Mouse (Mus musculus): ENCODE measurements around the gene Aimp1.
A peak's percentile ranks its signal among the peaks of the same experiment; 100 is the strongest.

The Aimp1 gene

DNA sequence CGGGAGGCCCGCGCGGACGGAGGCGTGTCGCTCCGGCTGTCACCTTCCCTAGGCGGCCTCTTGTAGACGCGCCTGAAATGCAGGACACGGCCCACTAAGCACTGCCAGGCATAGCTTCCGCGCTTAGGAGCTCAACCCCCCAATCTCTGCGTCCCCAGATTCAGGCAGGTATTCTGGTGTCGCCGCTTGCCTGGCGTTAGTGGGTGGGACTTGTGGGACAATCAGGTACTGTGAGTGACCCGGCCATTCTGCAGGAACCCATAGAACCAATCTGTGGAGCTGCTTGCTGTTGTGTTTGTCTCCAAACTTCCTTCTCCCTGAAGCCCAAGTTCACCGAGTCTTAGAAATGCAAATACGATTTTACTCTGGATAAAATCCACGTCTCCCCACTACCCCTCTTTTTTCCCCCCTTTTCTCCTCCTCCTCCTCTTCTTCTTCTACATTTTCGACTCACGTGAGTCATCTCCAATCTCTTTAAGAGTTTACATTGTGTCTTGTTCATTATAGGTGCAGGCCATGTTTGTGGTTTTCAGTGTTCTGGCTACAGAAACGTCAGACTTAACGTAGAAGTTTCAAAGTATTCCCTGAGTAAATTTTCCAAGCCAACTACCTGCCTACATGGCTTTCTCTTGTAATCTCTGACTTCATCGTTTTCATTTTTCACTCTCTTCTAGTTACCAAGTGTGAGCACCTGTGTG, at the start of gene Aimp1:
TSS of gene Aimp1 (minus strand) at position 140 of the 698 bp plus-strand sequence.
- DNase-seq, result no peak

DNA sequence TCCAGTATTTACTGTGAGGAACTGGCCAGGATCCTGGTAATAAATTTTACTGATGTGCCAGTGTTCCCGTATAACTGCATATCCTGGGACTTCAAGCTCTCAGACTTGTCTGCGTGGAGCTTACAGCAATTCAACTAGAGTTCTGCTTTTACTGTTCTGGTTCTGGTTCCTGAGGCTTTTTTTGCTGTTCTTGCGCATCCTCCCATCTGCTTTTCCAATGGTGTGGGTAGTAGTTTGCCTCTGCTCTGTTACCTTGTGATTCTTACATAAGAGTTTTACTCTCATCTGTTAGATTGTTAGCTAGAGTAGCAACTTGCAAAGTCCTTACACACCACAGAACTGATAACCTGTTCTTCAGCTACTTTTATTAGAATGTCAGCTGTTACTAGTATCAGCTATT, 40.2 kb upstream of the Aimp1 start:
- no peak for DNase-seq

DNA sequence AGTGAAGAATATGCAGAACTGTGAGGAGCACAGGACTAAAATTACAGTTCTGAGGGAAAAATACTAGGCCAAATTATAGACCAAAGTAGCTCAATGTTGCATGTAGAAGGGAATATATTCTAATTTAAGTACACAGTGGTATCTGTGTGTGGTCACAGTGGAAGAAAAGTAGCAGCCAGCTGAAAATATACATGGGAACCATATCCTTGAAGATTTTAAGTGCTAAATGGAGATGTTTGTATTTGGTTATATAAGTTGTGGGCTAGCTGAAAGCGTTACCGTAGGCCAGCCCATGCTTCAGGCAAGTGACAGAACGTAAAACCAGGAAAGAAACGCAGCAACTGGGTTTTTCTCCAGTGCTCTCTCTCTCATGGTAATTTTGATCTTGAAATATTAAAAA, 33.1 kb upstream of the Aimp1 start:
- no peak for DNase-seq

DNA sequence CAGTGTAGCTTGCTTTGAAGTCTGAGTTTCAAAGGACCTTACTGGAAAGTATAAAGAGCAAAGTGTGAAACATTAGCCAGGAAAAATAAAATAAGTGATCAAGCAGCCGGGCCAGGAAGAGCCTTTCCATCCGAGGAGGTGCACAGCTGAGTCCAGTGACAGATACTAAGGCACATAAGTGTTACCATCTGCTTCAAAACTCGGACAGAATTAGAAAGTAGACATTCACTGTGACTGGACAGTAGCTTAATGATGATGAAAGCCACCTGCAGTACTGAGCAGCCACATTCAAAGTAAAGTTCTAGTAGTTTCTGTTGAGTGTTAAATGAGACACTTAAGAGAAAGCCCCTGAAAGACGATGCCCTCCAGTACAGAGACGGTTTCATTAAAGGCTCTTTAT, 29.7 kb upstream of the Aimp1 start:
- DNase-seq, result no peak

DNA sequence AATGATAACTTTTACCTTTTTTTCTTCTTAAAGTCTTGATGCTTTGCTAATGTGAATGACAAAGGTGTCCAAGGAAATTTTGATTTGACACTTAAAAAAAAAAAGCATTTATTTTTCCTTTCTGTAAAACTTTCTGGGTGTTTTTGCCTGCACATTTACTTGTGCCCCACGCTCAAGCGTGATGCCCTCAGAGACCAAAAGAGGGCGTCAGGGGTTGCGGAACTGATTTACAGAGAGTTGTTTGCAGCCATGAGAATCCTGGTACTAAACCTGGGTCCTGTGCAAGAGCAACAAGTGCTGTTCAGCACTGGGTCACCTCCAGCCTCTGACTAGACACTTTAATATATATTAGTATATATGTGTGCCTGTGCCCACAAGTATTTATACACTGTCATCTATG, 22.8 kb upstream of the Aimp1 start:
- no peak for DNase-seq

DNA sequence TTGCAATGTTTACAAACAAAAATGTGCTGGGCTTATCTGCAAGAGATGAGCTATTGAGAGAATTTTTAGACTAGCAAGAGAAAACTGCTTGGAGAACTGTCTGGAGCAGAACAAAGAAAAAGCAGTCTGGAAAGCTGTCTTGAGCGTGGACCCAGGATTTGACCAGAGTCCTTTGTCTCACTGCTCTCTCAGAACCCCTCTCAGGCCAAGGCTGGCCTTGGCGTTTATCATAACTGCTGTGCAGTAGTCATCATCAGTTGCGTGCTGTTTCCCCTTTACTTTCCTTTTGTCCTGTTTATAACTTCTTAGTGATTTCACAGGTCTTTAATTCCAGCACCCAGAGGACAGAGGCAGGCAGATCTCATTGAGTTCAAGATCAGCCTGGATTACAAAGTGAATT, 20.0 kb upstream of the Aimp1 start:
- DNase-seq, result no peak

DNA sequence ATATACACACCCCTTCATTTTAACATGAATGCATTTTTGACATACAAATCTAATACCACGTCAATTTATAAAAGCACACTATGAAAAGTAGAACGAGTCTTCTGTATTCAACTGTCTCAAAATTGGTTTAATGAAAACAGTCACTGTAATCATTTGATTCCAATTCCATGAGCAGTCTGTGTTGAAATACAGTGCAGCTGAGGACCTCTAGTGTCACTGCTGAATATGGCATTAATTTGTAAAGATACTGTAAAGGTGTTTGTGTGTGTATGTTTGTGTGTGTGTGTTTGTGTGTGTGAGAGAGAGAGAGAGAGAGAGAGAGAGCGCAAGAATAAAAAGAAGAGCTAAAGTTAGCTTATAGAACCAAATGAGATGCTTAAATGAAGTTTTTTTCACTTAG, 17.2 kb upstream of the Aimp1 start:
- DNase-seq, result no peak

DNA sequence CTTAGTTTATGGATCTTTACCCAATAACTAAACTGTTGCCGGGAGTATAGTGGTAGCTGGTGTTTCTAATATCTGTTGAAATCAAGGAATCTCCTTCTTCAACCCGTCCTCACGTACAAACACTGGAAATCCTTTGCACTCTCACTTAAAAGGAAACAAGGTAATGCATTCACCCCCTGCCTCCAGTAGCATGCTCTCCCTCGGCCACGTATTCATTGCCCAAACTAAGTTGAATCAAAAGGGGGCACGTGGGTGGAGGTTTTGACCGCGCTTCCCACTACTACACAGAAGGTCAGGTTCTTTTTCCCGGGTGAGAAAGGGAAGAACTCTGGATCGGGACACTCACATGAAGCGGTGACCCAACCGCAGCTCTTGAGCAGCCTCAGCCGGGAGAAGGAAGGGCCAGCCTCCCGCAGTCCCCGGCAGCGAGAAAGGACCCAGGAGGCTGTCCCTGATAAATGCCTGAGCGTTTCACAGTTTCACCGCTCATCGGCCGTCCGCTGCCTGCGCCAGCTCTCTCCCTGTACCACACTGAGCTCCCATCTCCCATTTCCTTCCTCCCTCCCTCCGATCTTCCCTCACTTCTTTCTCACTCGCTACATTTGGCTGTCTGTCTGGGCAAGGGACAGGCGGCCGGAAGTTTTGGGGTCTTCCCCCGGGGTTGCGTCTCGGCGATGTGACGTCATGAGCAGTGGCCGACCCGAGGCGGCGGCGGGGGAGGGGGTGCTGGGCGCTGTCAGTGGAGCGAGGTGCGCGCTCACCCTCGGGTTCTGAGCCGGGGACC, 531 bp downstream of the Aimp1 start, which contains the start of gene Tbck:
TSS of gene Tbck (plus strand) at position 698 of the 784 bp plus-strand sequence.
- peak; percentile 93 for DNase-seq

DNA sequence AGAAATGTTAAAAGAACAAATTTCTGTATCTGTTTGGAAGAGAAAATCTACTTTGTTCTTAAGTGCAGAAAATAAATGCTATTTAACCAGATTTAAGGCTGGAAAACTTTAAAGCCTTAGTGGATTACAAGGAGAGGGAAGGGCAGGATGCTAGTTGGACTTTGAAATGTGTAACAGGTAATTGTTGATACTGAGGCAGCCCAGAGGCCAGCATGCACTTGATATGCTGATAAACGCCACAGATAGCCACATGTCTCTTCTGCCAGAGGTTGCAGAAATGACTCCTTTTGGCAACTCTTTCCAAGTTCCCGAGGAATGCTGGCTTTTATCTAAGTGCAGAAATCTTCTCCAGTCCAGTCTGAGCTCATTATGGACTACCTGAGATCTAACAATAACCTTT, 6.7 kb downstream of the Aimp1 start:
- DNase-seq, result no peak

DNA sequence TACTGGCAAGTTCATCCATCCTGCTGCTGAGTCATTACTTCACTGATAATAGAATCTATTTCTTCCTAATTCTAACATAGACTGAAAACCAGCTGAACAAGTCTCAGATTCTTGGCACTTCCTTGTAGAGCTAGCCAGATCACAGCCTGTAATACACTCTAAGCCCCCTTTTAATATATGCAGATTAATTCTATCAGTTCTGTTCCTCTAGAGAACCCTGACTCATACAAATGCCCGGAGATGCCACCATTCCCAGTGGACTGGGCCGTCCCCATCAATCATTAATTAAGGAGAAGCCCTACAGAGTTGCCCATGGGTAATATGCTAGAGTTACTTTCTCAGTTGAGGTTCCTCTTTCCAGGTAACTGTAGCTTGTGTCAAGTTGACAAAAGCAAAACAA, 28.2 kb downstream of the Aimp1 start:
- no peak for DNase-seq

DNA sequence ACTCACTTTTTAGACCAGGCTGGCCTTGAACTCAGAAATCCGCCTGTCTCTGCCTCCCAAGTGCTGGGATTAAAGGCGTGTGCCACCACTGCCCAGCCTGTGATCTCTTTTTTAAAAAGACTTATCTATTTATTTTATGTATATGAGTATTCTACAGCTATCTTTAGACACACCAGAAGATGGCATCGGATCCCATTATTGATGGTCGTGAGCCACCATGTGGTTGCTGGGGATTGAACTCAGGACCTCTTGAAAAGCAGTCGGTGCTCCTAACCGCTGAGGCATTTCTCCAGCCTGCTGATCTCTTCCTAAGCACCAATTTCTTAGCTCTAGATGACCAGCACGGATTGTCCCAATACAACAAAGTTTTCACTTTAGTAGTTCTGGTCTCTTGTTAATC, 30.2 kb downstream of the Aimp1 start:
- no peak for DNase-seq

DNA sequence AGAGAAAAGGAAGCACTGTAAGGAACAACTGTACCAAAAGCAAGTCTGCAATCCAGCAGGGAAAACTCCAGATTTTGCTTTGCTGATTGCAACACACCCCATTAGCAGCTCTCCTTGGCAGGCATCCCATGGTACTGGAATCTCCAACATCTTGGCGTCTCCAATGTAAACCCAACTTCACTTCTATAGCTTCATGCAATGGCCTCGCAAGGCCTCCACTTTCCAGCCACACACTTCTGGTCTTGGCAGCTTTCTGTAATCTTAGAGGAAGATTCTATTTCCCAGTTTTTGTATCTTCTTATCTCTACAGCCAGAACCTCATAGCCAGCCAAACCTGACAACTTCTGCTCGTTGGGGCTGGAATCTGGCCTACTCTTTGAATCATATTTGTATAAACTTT, 32.4 kb downstream of the Aimp1 start:
- DNase-seq, result peak; percentile 68

DNA sequence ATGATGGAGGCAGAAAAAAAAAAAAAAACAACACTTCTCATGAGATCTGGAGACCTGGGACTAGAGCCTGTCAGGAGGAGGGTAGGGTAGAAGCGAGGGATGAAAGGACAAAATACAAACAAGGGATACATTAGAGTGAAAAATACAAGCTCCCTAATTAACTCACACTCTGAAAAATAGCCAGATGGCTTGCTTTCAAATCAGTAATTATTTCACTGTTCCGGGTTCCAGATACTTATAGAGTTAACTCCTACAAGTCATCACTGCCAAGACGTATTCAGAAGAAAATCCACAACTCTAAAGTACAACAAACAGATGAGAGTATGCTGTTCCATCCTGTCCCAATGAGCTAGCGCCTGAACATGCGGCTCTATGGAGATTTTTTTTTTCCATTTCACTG, 34.0 kb downstream of the Aimp1 start:
- no peak for DNase-seq

DNA sequence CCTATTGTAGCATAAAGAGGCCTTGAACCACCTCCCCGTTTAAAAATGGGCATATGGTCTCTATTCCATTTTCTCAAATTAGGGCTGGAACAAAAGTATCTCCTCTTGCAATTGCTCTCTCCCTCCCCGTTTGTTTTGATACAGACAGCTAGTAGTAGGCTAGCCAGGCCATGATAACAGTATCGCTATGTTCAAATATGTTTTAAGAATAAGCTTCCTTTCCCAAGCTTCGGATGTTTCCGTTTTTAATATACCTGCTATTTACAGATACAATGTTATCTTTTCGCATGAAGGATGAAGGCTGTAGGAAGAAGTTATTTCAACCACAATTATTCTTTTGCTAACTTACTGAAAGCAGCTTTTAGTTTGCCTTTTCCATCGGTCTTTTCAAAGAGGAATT, 34.8 kb downstream of the Aimp1 start:
- DNase-seq, result no peak

DNA sequence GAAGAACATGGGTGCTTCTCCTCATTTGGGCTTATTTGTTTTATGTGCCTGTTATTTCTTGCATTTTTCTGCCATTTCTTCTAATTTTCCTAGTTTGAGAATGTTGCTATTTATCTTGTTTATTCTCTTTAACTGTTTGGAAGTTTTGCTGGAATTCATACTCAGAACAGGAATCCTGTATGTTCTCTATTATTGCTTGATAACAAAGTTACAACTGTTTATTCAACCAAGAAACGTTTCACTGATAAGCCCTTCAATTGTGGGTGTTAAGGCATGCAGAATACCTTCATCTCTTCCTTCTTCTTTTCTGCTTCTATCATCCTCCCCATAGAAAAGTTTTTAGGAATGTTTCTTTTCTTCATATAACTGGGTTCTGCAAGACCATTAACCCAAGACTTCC, 37.4 kb downstream of the Aimp1 start:
- DNase-seq, result no peak

DNA sequence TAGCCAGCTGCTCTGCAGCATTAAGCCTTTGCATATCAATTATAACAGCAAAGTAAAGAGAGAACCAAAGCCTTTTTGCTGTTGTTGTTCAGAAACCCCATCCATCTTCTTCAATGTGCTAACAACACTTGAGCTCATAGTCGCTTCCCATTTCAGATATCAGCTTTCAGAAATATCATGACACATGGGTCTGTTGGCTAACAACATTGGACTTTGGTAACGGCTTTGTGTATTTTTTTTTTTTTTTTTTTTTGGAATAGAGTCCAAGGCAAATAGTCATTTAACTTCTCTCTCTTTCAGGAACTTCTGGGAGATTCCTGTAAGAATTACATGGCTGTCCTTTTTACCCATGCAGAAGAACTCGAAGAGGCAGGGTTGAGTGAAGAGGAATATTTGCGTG, 40.1 kb downstream of the Aimp1 start:
- no peak for DNase-seq

DNA sequence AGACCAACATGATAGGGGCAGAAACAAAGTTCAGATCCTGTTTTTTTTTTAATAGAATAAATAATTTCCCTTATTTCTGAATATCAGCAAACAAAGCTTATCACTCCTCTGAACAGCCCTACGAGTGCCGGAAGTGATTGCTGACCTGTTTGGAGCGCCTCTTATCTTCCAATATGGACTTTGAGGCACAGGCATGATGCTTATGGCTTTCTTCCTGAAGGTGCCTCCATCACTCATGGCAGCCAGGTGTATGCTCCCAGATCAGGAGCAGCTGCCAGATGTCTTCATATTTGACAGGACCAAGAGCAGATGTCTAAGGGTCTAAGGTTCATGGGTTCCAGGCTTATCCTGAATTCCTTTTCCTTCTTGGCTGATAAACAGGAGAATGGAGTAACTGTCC, 47.1 kb downstream of the Aimp1 start:
- DNase-seq, result no peak

DNA sequence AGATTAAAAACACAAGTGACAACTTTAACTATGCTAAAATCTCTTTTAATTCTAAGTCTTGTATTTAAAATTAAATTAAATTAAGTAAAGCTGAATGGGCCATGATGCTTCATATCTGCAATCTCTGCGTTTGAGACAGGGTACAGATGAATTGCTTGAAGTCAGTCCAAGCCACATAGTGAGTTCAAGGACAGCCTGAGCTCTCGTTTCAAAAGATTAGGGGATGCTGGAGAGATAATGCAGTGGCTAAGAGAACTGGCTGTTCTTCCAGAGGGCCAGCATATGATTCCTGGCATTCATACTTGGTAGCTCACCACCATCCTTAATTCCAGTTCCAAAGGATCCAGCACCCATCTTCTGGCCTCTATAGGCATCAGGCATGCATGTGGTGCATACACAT, 50.9 kb downstream of the Aimp1 start:
- no peak for DNase-seq

DNA sequence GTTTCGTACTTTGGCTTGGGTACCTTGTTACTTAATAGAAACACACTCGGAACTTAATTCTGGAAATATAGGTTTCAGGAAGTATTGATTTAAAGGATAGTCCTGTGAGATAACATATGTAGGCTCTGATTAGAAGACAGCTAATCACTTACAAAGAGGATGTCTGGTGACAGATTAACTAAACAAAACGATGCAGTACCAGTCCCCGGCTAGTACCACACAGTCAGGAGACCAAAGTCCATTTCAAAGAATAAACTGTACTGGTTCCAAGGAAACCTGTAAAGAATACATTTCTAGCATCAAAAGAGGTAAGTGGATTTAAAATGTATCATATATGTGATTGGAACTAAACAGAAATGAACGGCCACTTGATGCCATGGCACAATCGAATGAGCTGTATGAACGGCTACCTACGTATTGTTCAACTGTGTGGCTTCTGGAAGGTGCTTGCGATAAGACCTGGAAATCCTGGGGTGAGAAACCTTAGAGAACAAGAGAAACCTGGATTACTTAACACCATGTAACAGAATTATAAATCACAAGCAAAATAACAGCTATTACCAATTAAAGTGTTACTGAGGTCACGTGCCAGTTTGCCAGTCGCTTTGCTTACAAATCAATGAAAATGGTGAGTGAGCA, 54.5 kb downstream of the Aimp1 start, which contains the start of gene Gimd1:
TSS of gene Gimd1 (plus strand) at position 220 of the 639 bp plus-strand sequence.
- no peak for DNase-seq

DNA sequence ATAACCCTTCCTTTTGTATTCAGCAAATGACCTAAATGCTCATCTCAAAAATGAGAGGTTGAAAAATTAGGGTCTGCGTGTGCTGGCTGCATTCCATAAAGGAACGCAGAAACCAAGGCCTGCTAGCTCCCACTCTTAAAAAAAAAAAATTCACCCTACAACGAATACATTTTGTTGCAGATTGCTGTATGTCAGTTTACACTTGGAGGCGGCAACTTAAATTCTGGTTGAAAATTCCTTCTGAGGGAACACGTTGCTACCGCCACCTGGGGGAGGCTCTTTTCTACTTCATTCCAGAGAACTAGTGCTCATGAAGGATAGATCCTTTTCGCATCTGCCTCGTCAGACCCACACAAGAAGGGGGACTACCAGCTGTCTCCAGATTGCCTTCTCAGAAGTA, 55.4 kb downstream of the Aimp1 start:
- no peak for DNase-seq
